Mouse (Mus musculus) urinary bladder, postnatal 36 days (tissue): ENCODE data around the gene Fam216a.
A peak's percentile ranks its signal among the peaks of the same experiment; 100 is the strongest.
"Not testable (repeated sequence)": the region's sequence is repeated elsewhere in the genome, so short reads cannot be mapped to it uniquely, and the experiment has no call there.

Source experiments
- DNase-seq, 2 experiments: peaks; one replicate each; pipeline ENCODE4 v3.0.0; 2022; ENCODE audit warnings: low spot score in 2 of 2, mixed read lengths in 1 of 2

Gene Fam216a

GRCm38 (mm10) chr5:122372192-122372769, at the start of gene Fam216a:
Fam216a (minus strand) TSS chr5:122372364.
- DNase-seq = peak; percentile 99

GRCm38 (mm10) chr5:122421271-122422068, 49.3 kb upstream of the Fam216a start, which contains the start of gene Anapc7:
Anapc7 (plus strand) TSS chr5:122421693.
- DNase-seq = no peak

- not testable (repeated sequence) for DNase-seq
Observed at GRCm38 (mm10) chr5:122420676-122421075, 48.5 kb upstream of the Fam216a start.

GRCm38 (mm10) chr5:122415465-122415864, 43.3 kb upstream of the Fam216a start:
- no peak for DNase-seq

GRCm38 (mm10) chr5:122414351-122414750, 42.2 kb upstream of the Fam216a start:
- DNase-seq = no peak

GRCm38 (mm10) chr5:122412826-122413225, 40.7 kb upstream of the Fam216a start:
- no peak for DNase-seq

- DNase-seq = no peak
Observed at GRCm38 (mm10) chr5:122411892-122412291, 39.7 kb upstream of the Fam216a start.

GRCm38 (mm10) chr5:122409692-122410645, 37.8 kb upstream of the Fam216a start:
- no peak for DNase-seq

GRCm38 (mm10) chr5:122405537-122405936, 33.4 kb upstream of the Fam216a start:
- DNase-seq = no peak

GRCm38 (mm10) chr5:122403362-122403761, 31.2 kb upstream of the Fam216a start:
- DNase-seq = no peak

GRCm38 (mm10) chr5:122402772-122403171, 30.6 kb upstream of the Fam216a start:
- peak in 1 of 2 experiments; percentile 51 for DNase-seq

- DNase-seq = no peak
Observed at GRCm38 (mm10) chr5:122402160-122402559, 30.0 kb upstream of the Fam216a start.

- peak; percentile 59 to 68 for DNase-seq
Observed at GRCm38 (mm10) chr5:122401303-122401640, 29.1 kb upstream of the Fam216a start.

GRCm38 (mm10) chr5:122400628-122401302, 28.6 kb upstream of the Fam216a start:
- DNase-seq = peak; percentile 29 to 72

GRCm38 (mm10) chr5:122399871-122400270, 27.7 kb upstream of the Fam216a start:
- no peak for DNase-seq

- no peak for DNase-seq
Observed at GRCm38 (mm10) chr5:122397495-122397894, 25.3 kb upstream of the Fam216a start.

GRCm38 (mm10) chr5:122396791-122397190, 24.6 kb upstream of the Fam216a start:
- DNase-seq = no peak

GRCm38 (mm10) chr5:122393887-122394286, 21.7 kb upstream of the Fam216a start:
- DNase-seq = peak; percentile 50 to 65

- peak in 1 of 2 experiments; percentile 20 for DNase-seq
Observed at GRCm38 (mm10) chr5:122392227-122393004, 20.3 kb upstream of the Fam216a start.

GRCm38 (mm10) chr5:122391786-122392180, 19.6 kb upstream of the Fam216a start, which contains the start of gene Arpc3:
Arpc3 (plus strand) TSS chr5:122391878.
- peak; percentile 84 to 87 for DNase-seq
